Comparison of ENCODE assay signal across 8 mouse cellular contexts in genomic region chrX:134276275-134277160, GRCm38 (mm10). TPM values are rescaled to one million over a fixed set of nuclear protein-coding genes. Genes with fewer than 3 reads are reported as not detected.
DNase-seq lines count a peak whose midpoint lies in the region; ATAC-seq and TF ChIP-seq lines count a peak whose summit lies in the region.

Gene Trmt2b, minus strand, starts transcription at chrX:134276984.

- H3K4me3 ChIP-seq in hindbrain, embryonic 13.5 days = peak within 1 kb of the TSS; percentile 40
- H3K4me3 ChIP-seq in left cerebral cortex, adult 2 months = peak within 1 kb of the TSS; percentile 44

- H3K27me3 ChIP-seq in hindbrain, embryonic 13.5 days = peaks cover 22% of the 10 kb centered on the region

- no peak for TF ChIP-seq CTCF in left cerebral cortex, adult 2 months (IDR thresholded peaks at IDR 0.05)

- H3K27ac ChIP-seq in hindbrain, embryonic 13.5 days = no peak within 1 kb of the TSS
- 0 out of 2 replicates have a peak within 1 kb of the TSS, but pooled peaks have one; percentile 3 for H3K27ac ChIP-seq in left cerebral cortex, adult 2 months

- H3K9ac ChIP-seq in hindbrain, embryonic 13.5 days = peak within 1 kb of the TSS; percentile 29; the same call in 1 of the 2 replicates

- DNase-seq in T-cell, adult 2 months (ENCODE audit: low spot score) = peak; percentile 69
- DNase-seq in cerebellum, postnatal 10 days = peak; percentile 53 to 69
- peak; percentile 18 to 29 for DNase-seq in frontal cortex, postnatal 36 days (ENCODE audit: low spot score in 2 of 2)
- DNase-seq in left cerebral cortex, adult 2 months (ENCODE audit: extremely low spot score in 1 of 2, low spot score in 2 of 2) = peak; percentile 19 to 29
- peak; percentile 29 for DNase-seq in right cerebral cortex, adult 2 months (ENCODE audit: low spot score in 2 of 2)
- peak; percentile 13 for DNase-seq in urinary bladder, postnatal 10 days (ENCODE audit: low spot score)

- 16% methylated on average over 22 of the region's 26 CpGs for WGBS in hindbrain, embryonic 13.5 days

- H3K4me2 ChIP-seq in hindbrain, embryonic 13.5 days = peak within 1 kb of the TSS; percentile 51

- H3K36me3 ChIP-seq in hindbrain, embryonic 13.5 days = no peaks in the 10 kb centered on the region

- H3K9me3 ChIP-seq in hindbrain, embryonic 13.5 days = no peaks in the 10 kb centered on the region

- H3K4me1 ChIP-seq in hindbrain, embryonic 13.5 days (replicated peaks) = 0 out of 2 replicates have a peak, but pooled peaks cover 4% of the 10 kb centered on the region

- peak; percentile 74; the same call in 1 of the 2 replicates for ATAC-seq in hindbrain, embryonic 13.5 days (ENCODE audit: low FRiP score)
- peak; percentile 100 for ATAC-seq in megakaryocyte, adult 5-6 weeks (ENCODE audit: poor library complexity, severe bottlenecking)

- intact Hi-C loops in left cerebral cortex, adult 2 months (cut with DNase I) = no loop called here

RNA-seq across cellular contexts. Expression of gene Trmt2b, which starts in this region (rescaled TPM):
- 4.7 and 6.0 TPM in 2 replicates for polyA plus RNA-seq in hindbrain, embryonic 13.5 days (2015; fragmentation: Nextera tagmentation; extraction: Ambion mirVana)
- 10 to 100 TPM in 1 of 2 experiments, 1 to 10 TPM in 1; 7.4 to 10.9 TPM for total RNA-seq in left cerebral cortex, adult 2 months (2021)
- total RNA-seq in megakaryocyte, adult 5-6 weeks (2015) = 24.5 and 25.8 TPM in 2 replicates
- total RNA-seq in megakaryocyte, adult 5-6 weeks (2017) = 22.5 and 23.1 TPM in 2 replicates

Comparison
In these comparisons a context has a peak if more than half of its experiments do, and no peak if none do; other contexts are left out.
1. DNase-seq: peak in every context shown above with its lines; median percentile 69 in T-cell, adult 2 months; 61 in cerebellum, postnatal 10 days; 29 in right cerebral cortex, adult 2 months; 24 in left cerebral cortex, adult 2 months; 24 in frontal cortex, postnatal 36 days; 13 in urinary bladder, postnatal 10 days.